Mouse (Mus musculus): ENCODE data around the gene Cryzl2. TPM values are rescaled to one million over a fixed set of nuclear protein-coding genes. Genes with fewer than 3 reads are reported as not detected.

The Cryzl2 gene
- polyA plus RNA-seq, 1 experiment from 2014 or later = 14.1 TPM

- H3K4me3 ChIP-seq (replicated peaks) = 0 out of 2 replicates have a peak overlapping the region, but pooled peaks have one; percentile 6
- 0 out of 2 replicates have a peak, but pooled peaks cover 11% of the 10 kb centered on the region for H3K27me3 ChIP-seq
- ATAC-seq (ENCODE audit: insufficient number of reproducible peaks, low FRiP score, low TSS enrichment, low read depth) = no peak
- no peaks in the 10 kb centered on the region for H3K9me3 ChIP-seq (replicated peaks)
- H3K4me2 ChIP-seq (replicated peaks) = peak overlapping the region; percentile 25; the same call in 1 of the 2 replicates
- H3K27ac ChIP-seq (replicated peaks) = peak overlapping the region; percentile 44
- 24% methylated on average over 19 of the region's 19 CpGs for WGBS
- peaks cover 17% of the 10 kb centered on the region for H3K4me1 ChIP-seq
- H3K9ac ChIP-seq = no peak overlapping the region
- H3K36me3 ChIP-seq = no peaks in the 10 kb centered on the region
These were observed 14.4 kb upstream of the Cryzl2 start for GRCm38 (mm10) chr1:157443723-157444561.

- Histone ChIP-seq H3K4me1 (peaks cover 23% of the 10 kb centered on the region), H3K36me3 (no peaks in the 10 kb centered on the region), H3K27ac (replicated peaks) (peak overlapping the region; percentile 44; the same call in 1 of the 2 replicates), H3K4me3 (replicated peaks) (no peak overlapping the region), H3K9ac (no peak overlapping the region), H3K9me3 (replicated peaks) (no peaks in the 10 kb centered on the region), H3K27me3 (0 out of 2 replicates have a peak, but pooled peaks cover 11% of the 10 kb centered on the region), H3K4me2 (replicated peaks) (no peak overlapping the region)
- ATAC-seq (ENCODE audit: insufficient number of reproducible peaks, low FRiP score, low TSS enrichment, low read depth) = no peak
- WGBS = 58% methylated on average over 13 of the region's 13 CpGs
These were observed 13.6 kb upstream of the Cryzl2 start for GRCm38 (mm10) chr1:157444632-157445300.

- H3K36me3 ChIP-seq = no peaks in the 10 kb centered on the region
- no peak overlapping the region for H3K27ac ChIP-seq (replicated peaks)
- 89% methylated on average over 6 of the region's 6 CpGs for WGBS
- H3K27me3 ChIP-seq = peaks cover 14% of the 10 kb centered on the region; the same call in 1 of the 2 replicates
- peaks cover 23% of the 10 kb centered on the region for H3K4me1 ChIP-seq
- H3K4me2 ChIP-seq (replicated peaks) = no peak overlapping the region
- ATAC-seq (ENCODE audit: insufficient number of reproducible peaks, low FRiP score, low TSS enrichment, low read depth) = no peak
- no peaks in the 10 kb centered on the region for H3K9me3 ChIP-seq (replicated peaks)
- H3K4me3 ChIP-seq (replicated peaks) = no peak overlapping the region
- H3K9ac ChIP-seq = no peak overlapping the region
These were observed 12.9 kb upstream of the Cryzl2 start for GRCm38 (mm10) chr1:157445398-157445910.

GRCm38 (mm10) chr1:157446325-157446724 is 12.1 kb upstream of the Cryzl2 start:
- H3K4me1 ChIP-seq = peaks cover 23% of the 10 kb centered on the region
- no peak overlapping the region for H3K9ac ChIP-seq
- no peak for ATAC-seq (ENCODE audit: insufficient number of reproducible peaks, low FRiP score, low TSS enrichment, low read depth)
- 71% methylated on average over 7 of the region's 7 CpGs for WGBS
- peaks cover 14% of the 10 kb centered on the region; the same call in 1 of the 2 replicates for H3K27me3 ChIP-seq
- H3K9me3 ChIP-seq (replicated peaks) = no peaks in the 10 kb centered on the region
- H3K27ac ChIP-seq (replicated peaks) = no peak overlapping the region
- no peak overlapping the region for H3K4me3 ChIP-seq (replicated peaks)
- no peaks in the 10 kb centered on the region for H3K36me3 ChIP-seq
- H3K4me2 ChIP-seq (replicated peaks) = no peak overlapping the region

GRCm38 (mm10) chr1:157447142-157447541 is 11.2 kb upstream of the Cryzl2 start:
- WGBS = 50% methylated on average over 4 of the region's 4 CpGs
- no peak for ATAC-seq (ENCODE audit: insufficient number of reproducible peaks, low FRiP score, low TSS enrichment, low read depth)
- no peak overlapping the region for H3K4me2 ChIP-seq (replicated peaks)

GRCm38 (mm10) chr1:157448164-157448804 is 10.1 kb upstream of the Cryzl2 start:
- H3K36me3 ChIP-seq = no peaks in the 10 kb centered on the region
- ATAC-seq (ENCODE audit: insufficient number of reproducible peaks, low FRiP score, low TSS enrichment, low read depth) = no peak
- H3K4me1 ChIP-seq = peaks cover 17% of the 10 kb centered on the region
- no peak overlapping the region for H3K4me3 ChIP-seq (replicated peaks)
- no peak overlapping the region for H3K4me2 ChIP-seq (replicated peaks)
- H3K27me3 ChIP-seq = peaks cover 14% of the 10 kb centered on the region; the same call in 1 of the 2 replicates
- no peaks in the 10 kb centered on the region for H3K9me3 ChIP-seq (replicated peaks)
- 0 out of 2 replicates have a peak overlapping the region, but pooled peaks have one; percentile 5 for H3K27ac ChIP-seq (replicated peaks)
- no peak overlapping the region for H3K9ac ChIP-seq
- WGBS = 16% methylated on average over 7 of the region's 7 CpGs

More at GRCm38 (mm10) chr1:157447142-157447541, 11.2 kb upstream of the Cryzl2 start:
- Histone ChIP-seq H3K27me3 (peaks cover 14% of the 10 kb centered on the region; the same call in 1 of the 2 replicates), H3K4me1 (peaks cover 23% of the 10 kb centered on the region), H3K4me3 (replicated peaks) (no peak overlapping the region), H3K9ac (no peak overlapping the region), H3K9me3 (replicated peaks) (no peaks in the 10 kb centered on the region), H3K27ac (replicated peaks) (no peak overlapping the region), H3K36me3 (no peaks in the 10 kb centered on the region)

GRCm38 (mm10) chr1:157448805-157449188 is 9.6 kb upstream of the Cryzl2 start:
- 59% methylated on average over 5 of the region's 5 CpGs for WGBS
- Histone ChIP-seq H3K4me1 (peaks cover 13% of the 10 kb centered on the region), H3K4me3 (replicated peaks) (no peak overlapping the region), H3K36me3 (no peaks in the 10 kb centered on the region), H3K4me2 (replicated peaks) (no peak overlapping the region), H3K27ac (replicated peaks) (0 out of 2 replicates have a peak overlapping the region, but pooled peaks have one; percentile 5), H3K27me3 (peaks cover 14% of the 10 kb centered on the region; the same call in 1 of the 2 replicates), H3K9ac (no peak overlapping the region), H3K9me3 (replicated peaks) (no peaks in the 10 kb centered on the region)
- ATAC-seq (ENCODE audit: insufficient number of reproducible peaks, low FRiP score, low TSS enrichment, low read depth) = no peak

- H3K27ac ChIP-seq (replicated peaks) = 0 out of 2 replicates have a peak overlapping the region, but pooled peaks have one; percentile 39
- H3K9me3 ChIP-seq (replicated peaks) = no peaks in the 10 kb centered on the region
- no peaks in the 10 kb centered on the region for H3K36me3 ChIP-seq
- H3K27me3 ChIP-seq = peaks cover 14% of the 10 kb centered on the region; the same call in 1 of the 2 replicates
- ATAC-seq (ENCODE audit: insufficient number of reproducible peaks, low FRiP score, low TSS enrichment, low read depth) = peak; percentile 65; the same call in 1 of the 2 replicates
- H3K4me3 ChIP-seq (replicated peaks) = peak overlapping the region; percentile 16
- H3K4me1 ChIP-seq = peaks cover 13% of the 10 kb centered on the region
- H3K9ac ChIP-seq = no peak overlapping the region
- 9% methylated on average over 10 of the region's 10 CpGs for WGBS
- peak overlapping the region; percentile 45 for H3K4me2 ChIP-seq (replicated peaks)
These were observed 8.8 kb upstream of the Cryzl2 start for GRCm38 (mm10) chr1:157449532-157449931.

- WGBS = 7% methylated on average over 21 of the region's 21 CpGs
- Histone ChIP-seq H3K9ac (no peak overlapping the region), H3K9me3 (replicated peaks) (no peaks in the 10 kb centered on the region), H3K4me2 (replicated peaks) (peak overlapping the region; percentile 45), H3K27me3 (peaks cover 14% of the 10 kb centered on the region; the same call in 1 of the 2 replicates), H3K4me3 (replicated peaks) (peak overlapping the region; percentile 16), H3K27ac (replicated peaks) (0 out of 2 replicates have a peak overlapping the region, but pooled peaks have one; percentile 39), H3K36me3 (no peaks in the 10 kb centered on the region), H3K4me1 (peaks cover 10% of the 10 kb centered on the region)
- no peak for ATAC-seq (ENCODE audit: insufficient number of reproducible peaks, low FRiP score, low TSS enrichment, low read depth)
These were observed 8.3 kb upstream of the Cryzl2 start for GRCm38 (mm10) chr1:157449981-157450636.

- H3K4me1 ChIP-seq = peaks cover 10% of the 10 kb centered on the region
- H3K4me3 ChIP-seq (replicated peaks) = no peak overlapping the region
- 80% methylated on average over 3 of the region's 3 CpGs for WGBS
- no peak overlapping the region for H3K9ac ChIP-seq
- H3K9me3 ChIP-seq (replicated peaks) = no peaks in the 10 kb centered on the region
- no peak overlapping the region for H3K27ac ChIP-seq (replicated peaks)
- peaks cover 8% of the 10 kb centered on the region; the same call in 1 of the 2 replicates for H3K27me3 ChIP-seq
- no peak overlapping the region for H3K4me2 ChIP-seq (replicated peaks)
- H3K36me3 ChIP-seq = no peaks in the 10 kb centered on the region
- ATAC-seq (ENCODE audit: insufficient number of reproducible peaks, low FRiP score, low TSS enrichment, low read depth) = no peak
These were observed 6.1 kb upstream of the Cryzl2 start for GRCm38 (mm10) chr1:157452284-157452683.

Measured in embryonic facial prominence, embryonic 15.5 days (tissue).